Mouse (Mus musculus) c-Kit-positive CD71-positive TER-119-positive erythroid progenitor cells, embryonic 14.5 days (primary cell): ENCODE measurements around the gene Itpkc.

Experiments used
- DNase-seq: peaks from one replicate; pipeline ENCODE4 v3.0.0-alpha.2; 2013; ENCODE audit warnings: low spot score

Itpkc gene

GRCm38 (mm10) chr7:27192434-27192833 lies 36.0 kb downstream of the Itpkc start:
- DNase-seq: no peak

- DNase-seq: no peak
Measured at GRCm38 (mm10) chr7:27189271-27189931, 39.1 kb downstream of the Itpkc start.

GRCm38 (mm10) chr7:27185986-27186385 lies 42.5 kb downstream of the Itpkc start:
- no peak for DNase-seq

- DNase-seq: peak; percentile 36
Measured at GRCm38 (mm10) chr7:27184964-27185363, 43.5 kb downstream of the Itpkc start.

- DNase-seq: no peak
Measured at GRCm38 (mm10) chr7:27182498-27182897, 46.0 kb downstream of the Itpkc start.

GRCm38 (mm10) chr7:27180837-27181695 lies 47.4 kb downstream of the Itpkc start, which contains the start of the genes Gm21983 and Mia:
Gene Gm21983, minus strand, starts transcription at chr7:27181086.
Gene Mia, minus strand, starts transcription at chr7:27181157.
- no peak for DNase-seq

- DNase-seq: no peak
Measured at GRCm38 (mm10) chr7:27180036-27180435, 48.4 kb downstream of the Itpkc start.

GRCm38 (mm10) chr7:27179217-27179918 lies 49.1 kb downstream of the Itpkc start:
- no peak for DNase-seq

GRCm38 (mm10) chr7:27178324-27179216 lies 49.9 kb downstream of the Itpkc start, which contains the start of gene Rab4b:
Gene Rab4b, minus strand, starts transcription at chr7:27178896.
- DNase-seq: peak; percentile 99

GRCm38 (mm10) chr7:27177942-27178323 lies 50.5 kb downstream of the Itpkc start:
- DNase-seq: no peak

GRCm38 (mm10) chr7:27174896-27175295 lies 53.6 kb downstream of the Itpkc start:
- no peak for DNase-seq

- no peak for DNase-seq
Measured at GRCm38 (mm10) chr7:27174496-27174895, 54.0 kb downstream of the Itpkc start.

GRCm38 (mm10) chr7:27170981-27171380 lies 57.5 kb downstream of the Itpkc start:
- DNase-seq: no peak

GRCm38 (mm10) chr7:27168371-27168770 lies 60.1 kb downstream of the Itpkc start:
- DNase-seq: no peak

- no peak for DNase-seq
Measured at GRCm38 (mm10) chr7:27167475-27168094, 60.9 kb downstream of the Itpkc start.

GRCm38 (mm10) chr7:27166614-27167474 lies 61.6 kb downstream of the Itpkc start, which contains the start of gene Egln2:
Gene Egln2, minus strand, starts transcription at chr7:27166802.
- peak; percentile 93 for DNase-seq

GRCm38 (mm10) chr7:27166229-27166613 lies 62.2 kb downstream of the Itpkc start:
- peak; percentile 67 for DNase-seq

GRCm38 (mm10) chr7:27165696-27166095 lies 62.8 kb downstream of the Itpkc start:
- no peak for DNase-seq

GRCm38 (mm10) chr7:27165007-27165655 lies 63.3 kb downstream of the Itpkc start:
- no peak for DNase-seq
